Comparison of ENCODE assay signal across 8 mouse cellular contexts in genomic region chr6:29388052-29388518, GRCm38 (mm10). TPM values are rescaled to one million over a fixed set of nuclear protein-coding genes. Genes with fewer than 3 reads are reported as not detected.
A peak's percentile ranks its signal among the peaks of the same experiment; 100 is the strongest.
DNase-seq lines count a peak whose midpoint lies in the region; ATAC-seq and TF ChIP-seq lines count a peak whose summit lies in the region.

Gene Opn1sw (minus strand): TSS chr6:29388468.

- TF ChIP-seq CTCF in lung, adult 2 months (IDR thresholded peaks at IDR 0.05; ENCODE audit: insufficient read depth, low read length): no peak

- no peaks in the 10 kb centered on the region for H3K36me3 ChIP-seq in forebrain, embryonic 13.5 days (ENCODE audit: poor library complexity, severe bottlenecking)
- no peaks in the 10 kb centered on the region for H3K36me3 ChIP-seq in midbrain, embryonic 14.5 days (ENCODE audit: control insufficient read depth, insufficient read depth, low read length)

- peaks cover 7% of the 10 kb centered on the region; the same call in 1 of the 2 replicates for H3K27me3 ChIP-seq in forebrain, embryonic 13.5 days
- H3K27me3 ChIP-seq in midbrain, embryonic 14.5 days (ENCODE audit: control insufficient read depth, insufficient read depth, low read length): no peaks in the 10 kb centered on the region

- no peak for DNase-seq in lung, adult 2 months
- DNase-seq in lung, postnatal 10 days: no peak
- peak; percentile 91 for DNase-seq in NIH3T3 (ENCODE audit: low read depth)
- DNase-seq in kidney, postnatal 14 days: peak; percentile 20
- DNase-seq in midbrain, embryonic 14.5 days: no peak
- no peak for DNase-seq in layer of hippocampus, postnatal 14 days (ENCODE audit: low spot score in 2 of 2)
- no peak for DNase-seq in spleen, postnatal 36 days (ENCODE audit: low spot score in 2 of 2)

- peak within 1 kb of the TSS; percentile 45 for H3K4me2 ChIP-seq in forebrain, embryonic 13.5 days
- no peak within 1 kb of the TSS for H3K4me2 ChIP-seq in midbrain, embryonic 14.5 days (ENCODE audit: low read length)

- ATAC-seq in forebrain, embryonic 13.5 days: peak; percentile 51
- ATAC-seq in midbrain, embryonic 14.5 days (ENCODE audit: low FRiP score, low TSS enrichment): no peak

- H3K27ac ChIP-seq in forebrain, embryonic 13.5 days: no peak within 1 kb of the TSS
- H3K27ac ChIP-seq in midbrain, embryonic 14.5 days (replicated peaks; ENCODE audit: low read depth, low read length): no peak within 1 kb of the TSS

- no peak for TF ChIP-seq POLR2A in lung, adult 2 months (IDR thresholded peaks at IDR 0.05; ENCODE audit: borderline replicate concordance, extremely low read depth, low read depth, low read length)

- no peak within 1 kb of the TSS for H3K9ac ChIP-seq in forebrain, embryonic 13.5 days
- H3K9ac ChIP-seq in midbrain, embryonic 14.5 days (replicated peaks; ENCODE audit: low read length): 0 out of 2 replicates have a peak within 1 kb of the TSS, but pooled peaks have one; percentile 23

- 4% methylated on average over 12 of the region's 12 CpGs for WGBS in lung, adult 2 months
- 3% methylated on average over 12 of the region's 12 CpGs for WGBS in forebrain, embryonic 13.5 days
- 4% methylated on average over 12 of the region's 12 CpGs for WGBS in midbrain, embryonic 14.5 days

- no peaks in the 10 kb centered on the region for H3K9me3 ChIP-seq in forebrain, embryonic 13.5 days (replicated peaks)
- no peaks in the 10 kb centered on the region for H3K9me3 ChIP-seq in midbrain, embryonic 14.5 days (ENCODE audit: control insufficient read depth, low read length)

- H3K4me3 ChIP-seq in lung, adult 2 months (replicated peaks; ENCODE audit: extremely low read depth, low read depth, low read length): peak within 1 kb of the TSS; percentile 35
- H3K4me3 ChIP-seq in forebrain, embryonic 13.5 days: no peak within 1 kb of the TSS
- no peak within 1 kb of the TSS for H3K4me3 ChIP-seq in midbrain, embryonic 14.5 days (replicated peaks; ENCODE audit: low read depth, low read length)

- H3K4me1 ChIP-seq in lung, adult 2 months (ENCODE audit: control insufficient read depth, insufficient read depth, low read length): no peaks in the 10 kb centered on the region
- H3K4me1 ChIP-seq in forebrain, embryonic 13.5 days: peaks cover 15% of the 10 kb centered on the region
- no peaks in the 10 kb centered on the region for H3K4me1 ChIP-seq in midbrain, embryonic 14.5 days (ENCODE audit: control insufficient read depth, insufficient read depth, low read length)

RNA-seq across cellular contexts. Expression of gene Opn1sw, which starts in this region (rescaled TPM):
- polyA plus RNA-seq in lung, adult 2 months (2012; rRNA removed): 0.11 and 0.21 TPM in 2 replicates
- polyA plus RNA-seq in forebrain, embryonic 13.5 days (2015; fragmentation: Nextera tagmentation; extraction: Ambion mirVana): 0.44 TPM in 2 replicates
- polyA plus RNA-seq in midbrain, embryonic 14.5 days (2014; fragmentation: Nextera tagmentation; extraction: Ambion mirVana): 0.31 and 0.36 TPM in 2 replicates
- total RNA-seq in layer of hippocampus, postnatal 14 days (2021): under 1 TPM; 0.26 to 0.35 TPM

Comparison
In these comparisons a context has a peak if more than half of its experiments do, and no peak if none do; other contexts are left out.
1. Peak in ATAC-seq and H3K4me2 ChIP-seq in forebrain, embryonic 13.5 days; RNA of the gene not detected or under 1 TPM.
2. DNase-seq: peak in NIH3T3 (single experiment) and kidney, postnatal 14 days (single experiment); none in lung, adult 2 months (single experiment), lung, postnatal 10 days (single experiment), midbrain, embryonic 14.5 days (single experiment), layer of hippocampus, postnatal 14 days (0 of 2) and spleen, postnatal 36 days (0 of 2).